Mouse (Mus musculus): Measurements from ENCODE around the gene Dnah2. TPM values are rescaled to one million over a fixed set of nuclear protein-coding genes. Genes with fewer than 3 reads are reported as not detected.
A peak's percentile ranks its signal among the peaks of the same experiment; 100 is the strongest.

Dnah2 gene
- polyA plus RNA-seq, 1 experiment from 2014 or later: 3.1 TPM

DNA sequence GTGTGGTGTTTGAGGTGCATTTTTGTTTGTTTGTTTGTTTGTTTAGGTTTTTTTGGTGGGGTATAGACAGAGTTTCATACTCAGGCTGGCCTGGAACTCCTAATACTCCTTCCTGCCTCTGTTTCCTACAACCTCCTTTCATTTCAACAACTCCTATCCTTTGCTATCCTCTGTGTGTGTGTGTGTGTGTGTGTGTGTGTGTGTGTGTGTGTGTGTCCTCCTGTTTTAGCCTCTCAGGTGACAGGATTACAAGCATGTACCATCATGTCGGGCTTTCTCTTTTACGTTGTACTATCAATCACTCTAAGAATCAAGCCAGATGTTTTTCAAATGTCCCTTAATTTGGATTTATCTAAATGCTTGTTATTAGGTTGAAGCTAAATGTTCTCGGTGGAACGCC is 22.3 kb downstream of the Dnah2 start:
- Histone ChIP-seq H3K36me3 (no peaks in the 10 kb centered on the region), H3K4me3 (replicated peaks) (no peak overlapping the region), H3K9ac (replicated peaks) (peak overlapping the region; percentile 31; the same call in 1 of the 2 replicates), H3K27ac (replicated peaks) (peak overlapping the region; percentile 91), H3K27me3 (replicated peaks) (no peaks in the 10 kb centered on the region), H3K4me1 (peaks cover 27% of the 10 kb centered on the region), H3K4me2 (peak overlapping the region; percentile 47), H3K9me3 (replicated peaks) (no peaks in the 10 kb centered on the region)
- 0 out of 2 replicates have a peak, but pooled peaks have one; percentile 15 for ATAC-seq (ENCODE audit: low FRiP score)
- 11% methylated on average over 4 of the region's 4 CpGs for WGBS

DNA sequence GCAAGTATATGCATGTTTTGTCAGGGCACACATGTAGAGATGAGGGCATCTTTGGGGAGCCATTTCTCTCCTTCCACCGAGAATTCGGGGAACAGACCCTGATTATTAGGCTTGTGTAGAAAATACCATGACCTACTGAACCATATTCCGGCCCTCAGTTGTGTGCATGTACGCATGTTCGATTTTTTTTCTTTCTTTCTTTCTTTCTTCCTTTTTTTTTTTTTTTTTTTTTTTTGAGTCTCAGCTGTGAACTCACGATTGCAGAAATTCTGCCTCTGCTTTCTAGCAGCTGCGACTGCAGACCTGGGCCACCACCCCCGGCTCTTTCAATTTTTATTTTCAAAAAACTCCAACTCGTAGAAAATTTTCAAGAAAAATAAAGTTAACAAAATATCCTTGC is 23.2 kb downstream of the Dnah2 start:
- Histone ChIP-seq H3K36me3 (no peaks in the 10 kb centered on the region), H3K4me3 (replicated peaks) (no peak overlapping the region), H3K27ac (replicated peaks) (0 out of 2 replicates have a peak overlapping the region, but pooled peaks have one; percentile 91), H3K4me2 (no peak overlapping the region), H3K4me1 (peaks cover 27% of the 10 kb centered on the region), H3K9me3 (replicated peaks) (no peaks in the 10 kb centered on the region), H3K27me3 (replicated peaks) (no peaks in the 10 kb centered on the region), H3K9ac (replicated peaks) (0 out of 2 replicates have a peak overlapping the region, but pooled peaks have one; percentile 7)
- 82% methylated on average over 9 of the region's 9 CpGs for WGBS
- no peak for ATAC-seq (ENCODE audit: low FRiP score)

DNA sequence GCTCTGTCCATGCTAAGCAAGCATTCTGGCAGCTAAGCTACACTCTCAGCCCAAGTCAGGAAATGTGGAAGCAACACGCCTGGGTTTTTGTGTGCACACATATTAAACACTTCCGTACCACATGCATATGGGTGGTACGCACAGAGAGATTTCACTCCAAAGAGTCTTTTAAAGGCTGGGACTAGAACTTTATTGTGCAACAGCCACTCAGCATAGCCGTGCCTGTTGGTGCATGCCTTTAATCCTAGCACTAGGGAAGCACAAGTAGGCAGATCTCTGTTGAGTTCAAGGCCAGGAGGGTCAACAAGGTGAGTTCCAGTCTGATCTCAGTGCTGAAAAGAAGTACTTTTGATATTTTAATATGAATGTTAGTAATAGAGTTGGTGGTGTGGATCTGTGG is 25.3 kb downstream of the Dnah2 start:
- H3K4me1 ChIP-seq: peaks cover 26% of the 10 kb centered on the region
- H3K27ac ChIP-seq (replicated peaks): no peak overlapping the region
- no peak overlapping the region for H3K4me2 ChIP-seq
- H3K9ac ChIP-seq (replicated peaks): no peak overlapping the region
- ATAC-seq (ENCODE audit: low FRiP score): no peak
- H3K27me3 ChIP-seq (replicated peaks): no peaks in the 10 kb centered on the region
- WGBS: 93% methylated on average over 4 of the region's 4 CpGs
- H3K4me3 ChIP-seq (replicated peaks): no peak overlapping the region
- no peaks in the 10 kb centered on the region for H3K36me3 ChIP-seq
- H3K9me3 ChIP-seq (replicated peaks): no peaks in the 10 kb centered on the region

DNA sequence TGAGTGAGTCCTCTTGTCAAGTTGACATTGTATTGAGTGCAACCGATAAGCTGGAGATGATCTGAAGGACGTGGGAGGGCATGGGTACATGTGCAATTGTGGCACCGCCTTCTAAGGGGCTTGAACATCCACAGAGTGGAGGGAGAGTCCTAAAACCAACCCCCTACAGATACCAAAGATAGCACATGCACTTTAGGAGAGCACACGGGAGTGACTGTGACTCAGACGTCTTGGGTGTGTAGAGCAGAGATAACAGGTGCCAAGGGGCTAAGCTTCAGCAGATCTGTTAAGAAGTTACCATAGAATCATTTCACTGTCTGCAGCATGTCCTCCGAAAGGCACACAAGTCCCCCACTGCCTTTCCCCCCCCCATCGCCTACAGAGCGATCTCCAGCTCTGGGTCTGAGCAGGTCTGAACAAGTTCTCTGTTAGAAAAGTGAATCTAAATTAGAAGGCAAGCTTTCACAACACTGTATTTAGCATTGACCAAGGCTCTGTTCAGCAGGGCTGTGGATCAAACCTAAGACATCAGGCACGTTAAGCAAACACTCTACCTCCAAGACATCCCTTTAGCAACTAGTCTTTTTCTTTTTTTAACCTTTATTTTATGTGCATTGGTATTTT is 27.3 kb downstream of the Dnah2 start:
- WGBS: 92% methylated on average over 9 of the region's 9 CpGs
- H3K9me3 ChIP-seq (replicated peaks): no peaks in the 10 kb centered on the region
- H3K27me3 ChIP-seq (replicated peaks): no peaks in the 10 kb centered on the region

DNA sequence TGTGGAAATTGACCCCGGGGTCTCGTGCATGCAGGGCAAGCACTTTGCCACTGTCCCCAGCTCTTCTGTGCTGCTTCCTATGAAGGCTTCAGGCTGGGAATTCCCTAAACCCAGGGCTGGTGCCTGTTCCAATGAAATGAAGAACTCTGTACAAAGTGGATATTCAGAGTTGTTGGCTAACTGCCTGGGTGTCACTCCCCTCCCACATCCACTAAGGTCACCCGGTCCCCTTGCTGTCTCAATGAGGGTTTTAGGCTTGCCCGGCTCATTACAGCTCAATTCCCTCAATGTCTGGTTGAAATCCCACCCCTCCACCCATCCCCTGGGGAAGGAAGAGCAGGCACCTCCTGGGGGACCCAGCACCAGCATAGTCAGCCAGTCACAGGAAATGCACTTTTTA is 28.9 kb downstream of the Dnah2 start:
- ATAC-seq (ENCODE audit: low FRiP score): no peak
- Histone ChIP-seq H3K9ac (replicated peaks) (no peak overlapping the region), H3K27me3 (replicated peaks) (no peaks in the 10 kb centered on the region), H3K4me3 (replicated peaks) (no peak overlapping the region), H3K27ac (replicated peaks) (no peak overlapping the region), H3K4me1 (peaks cover 5% of the 10 kb centered on the region), H3K36me3 (no peaks in the 10 kb centered on the region), H3K4me2 (no peak overlapping the region), H3K9me3 (replicated peaks) (no peaks in the 10 kb centered on the region)
- 76% methylated on average over 4 of the region's 4 CpGs for WGBS

More for the DNA sequence above, 27.3 kb downstream of the Dnah2 start:
- H3K27ac ChIP-seq (replicated peaks): no peak overlapping the region
- no peak for ATAC-seq (ENCODE audit: low FRiP score)
- H3K4me3 ChIP-seq (replicated peaks): no peak overlapping the region
- H3K4me2 ChIP-seq: no peak overlapping the region
- peaks cover 12% of the 10 kb centered on the region for H3K4me1 ChIP-seq
- no peak overlapping the region for H3K9ac ChIP-seq (replicated peaks)
- no peaks in the 10 kb centered on the region for H3K36me3 ChIP-seq

DNA sequence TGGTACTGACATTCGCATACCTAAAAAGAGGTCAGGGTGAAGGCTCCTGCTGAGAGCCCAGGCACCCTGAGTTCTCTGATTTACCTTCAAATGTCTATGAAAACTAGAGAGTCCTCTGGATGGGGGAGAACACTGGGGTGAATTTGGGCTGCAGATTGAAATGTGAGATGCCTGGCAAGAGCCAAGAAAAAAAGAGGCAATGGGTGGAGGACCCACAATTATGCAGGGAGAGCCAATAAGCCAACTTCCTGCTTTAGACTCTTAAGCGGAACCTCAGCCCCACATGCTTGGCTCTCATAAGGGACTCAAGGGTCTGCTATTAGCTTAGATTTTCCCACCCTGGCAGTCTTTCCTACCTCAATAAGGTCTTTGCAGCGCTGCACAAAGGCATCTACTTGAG is 32.2 kb downstream of the Dnah2 start:
- ATAC-seq (ENCODE audit: low FRiP score): no peak
- no peaks in the 10 kb centered on the region for H3K27me3 ChIP-seq (replicated peaks)
- peaks cover 5% of the 10 kb centered on the region for H3K4me1 ChIP-seq
- no peak overlapping the region for H3K9ac ChIP-seq (replicated peaks)
- H3K4me2 ChIP-seq: no peak overlapping the region
- H3K9me3 ChIP-seq (replicated peaks): no peaks in the 10 kb centered on the region
- H3K27ac ChIP-seq (replicated peaks): no peak overlapping the region
- H3K36me3 ChIP-seq: no peaks in the 10 kb centered on the region
- WGBS: 82% methylated on average over 3 of the region's 3 CpGs
- H3K4me3 ChIP-seq (replicated peaks): no peak overlapping the region

DNA sequence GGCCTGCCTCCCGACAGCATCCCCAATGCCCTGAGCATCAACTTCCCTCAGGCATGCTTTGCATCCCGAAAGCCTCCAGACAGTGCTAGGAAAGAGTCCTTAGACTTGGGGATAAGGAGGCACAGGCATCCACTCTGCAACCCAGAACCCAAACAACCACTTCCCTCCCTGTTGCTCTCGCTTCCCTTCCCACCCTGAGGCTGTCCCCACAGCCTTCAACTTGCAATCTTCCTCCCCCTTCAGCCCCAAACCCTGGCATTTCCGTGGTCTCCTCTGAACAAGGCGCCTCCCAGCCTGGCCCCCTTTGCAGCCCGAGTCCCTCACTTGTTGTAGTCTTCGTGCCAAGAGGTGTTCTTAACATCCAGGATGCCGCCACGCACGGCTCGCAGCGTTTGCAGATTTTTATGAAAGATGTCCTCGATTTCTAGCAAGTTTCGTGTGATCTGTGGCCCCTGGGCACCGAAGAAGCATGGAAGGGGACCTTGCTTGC is 32.7 kb downstream of the Dnah2 start:
- Histone ChIP-seq H3K4me2 (no peak overlapping the region), H3K4me3 (replicated peaks) (no peak overlapping the region), H3K4me1 (peaks cover 5% of the 10 kb centered on the region), H3K9me3 (replicated peaks) (no peaks in the 10 kb centered on the region), H3K36me3 (no peaks in the 10 kb centered on the region), H3K27ac (replicated peaks) (no peak overlapping the region), H3K27me3 (replicated peaks) (no peaks in the 10 kb centered on the region), H3K9ac (replicated peaks) (no peak overlapping the region)
- ATAC-seq (ENCODE audit: low FRiP score): no peak
- 76% methylated on average over 15 of the region's 15 CpGs for WGBS

DNA sequence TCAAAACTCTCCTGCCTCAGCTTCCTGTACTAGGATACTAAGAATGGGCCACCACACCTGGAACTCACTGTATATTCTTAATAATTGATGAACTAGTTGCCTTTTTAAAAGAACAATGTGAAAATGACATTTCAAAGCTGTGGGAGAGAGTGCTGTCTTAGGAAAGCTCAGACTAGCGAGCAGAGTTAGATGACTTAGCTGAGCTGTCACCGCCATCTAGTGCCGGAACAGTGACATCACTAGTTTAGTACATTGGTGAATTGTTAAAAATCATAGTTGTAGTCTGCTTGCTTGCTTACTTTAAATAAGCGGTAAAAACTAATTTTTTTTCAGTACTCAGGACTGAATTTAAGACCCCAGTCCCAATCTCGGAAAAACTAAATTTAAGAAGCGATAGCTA is 35.1 kb downstream of the Dnah2 start:
- no peaks in the 10 kb centered on the region for H3K27me3 ChIP-seq (replicated peaks)
- H3K9ac ChIP-seq (replicated peaks): no peak overlapping the region
- no peak overlapping the region for H3K4me2 ChIP-seq
- H3K9me3 ChIP-seq (replicated peaks): no peaks in the 10 kb centered on the region
- no peaks in the 10 kb centered on the region for H3K4me1 ChIP-seq
- WGBS: 15% methylated on average over 6 of the region's 6 CpGs
- no peaks in the 10 kb centered on the region for H3K36me3 ChIP-seq
- no peak overlapping the region for H3K27ac ChIP-seq (replicated peaks)
- peak; percentile 78; the same call in 1 of the 2 replicates for ATAC-seq (ENCODE audit: low FRiP score)
- no peak overlapping the region for H3K4me3 ChIP-seq (replicated peaks)

DNA sequence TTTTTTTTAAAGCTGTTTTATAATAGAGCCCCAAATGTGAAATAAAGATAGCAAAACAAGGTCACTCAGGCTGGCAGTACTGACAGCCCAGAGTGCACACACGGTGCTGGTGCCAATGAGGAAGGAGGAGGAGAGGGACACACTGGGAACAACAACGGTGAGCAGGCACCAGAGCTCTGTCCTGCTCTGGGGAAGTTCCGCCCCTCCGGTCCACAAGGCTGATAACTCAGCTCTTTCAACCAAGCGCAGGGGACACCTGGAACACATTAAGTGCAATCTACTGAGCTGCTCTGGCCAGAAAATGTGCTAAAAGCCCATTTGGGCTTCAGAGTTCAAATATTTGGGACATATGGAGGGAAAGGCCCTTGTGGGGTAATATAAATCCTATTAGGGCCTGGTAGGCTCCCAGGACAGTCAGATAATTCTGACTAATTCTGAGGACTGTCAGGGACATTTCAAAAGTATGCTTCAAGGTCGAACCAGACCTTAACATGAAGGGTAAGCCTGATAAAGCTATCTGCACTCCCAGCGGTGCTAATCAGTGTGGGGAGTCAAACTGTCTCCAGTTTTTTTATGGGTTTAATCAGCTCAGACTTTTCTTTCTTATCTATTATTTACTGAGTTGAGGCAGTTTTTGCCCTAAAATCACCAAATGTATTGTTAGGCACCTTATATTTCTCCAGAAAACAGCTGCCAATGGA is 38.0 kb downstream of the Dnah2 start:
- no peak overlapping the region for H3K4me2 ChIP-seq
- H3K27me3 ChIP-seq (replicated peaks): no peaks in the 10 kb centered on the region
- no peaks in the 10 kb centered on the region for H3K36me3 ChIP-seq
- H3K4me1 ChIP-seq: no peaks in the 10 kb centered on the region
- H3K9ac ChIP-seq (replicated peaks): no peak overlapping the region
- H3K4me3 ChIP-seq (replicated peaks): no peak overlapping the region
- ATAC-seq (ENCODE audit: low FRiP score): no peak
- no peak overlapping the region for H3K27ac ChIP-seq (replicated peaks)
- H3K9me3 ChIP-seq (replicated peaks): no peaks in the 10 kb centered on the region
- whole genome bisulfite sequencing: 48% methylated on average over 7 of the region's 7 CpGs

DNA sequence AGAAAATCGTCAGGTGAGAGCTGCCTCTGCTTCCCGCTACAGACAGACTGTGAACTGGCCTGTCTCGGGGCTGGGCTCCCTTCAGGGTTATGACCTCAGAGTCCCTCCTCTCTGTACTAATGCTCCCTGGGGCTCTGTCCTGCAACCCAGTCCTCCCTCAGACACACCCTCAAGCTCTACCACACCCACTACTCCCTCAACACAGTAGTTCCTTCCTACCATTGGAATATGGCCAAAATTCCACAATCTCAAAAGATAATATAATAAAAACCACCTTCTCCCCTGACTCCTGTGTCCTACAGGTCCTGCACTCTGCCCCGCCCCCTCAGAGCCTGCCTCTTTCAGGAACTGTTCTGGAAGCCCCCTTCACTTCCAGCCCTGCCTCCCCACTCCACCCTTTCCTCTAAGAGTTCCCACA is 45.0 kb downstream of the Dnah2 start:
- Histone ChIP-seq H3K4me3 (replicated peaks) (no peak overlapping the region), H3K9ac (replicated peaks) (no peak overlapping the region), H3K27ac (replicated peaks) (no peak overlapping the region), H3K4me2 (no peak overlapping the region), H3K27me3 (replicated peaks) (no peaks in the 10 kb centered on the region), H3K4me1 (no peaks in the 10 kb centered on the region), H3K9me3 (replicated peaks) (no peaks in the 10 kb centered on the region), H3K36me3 (no peaks in the 10 kb centered on the region)
- WGBS: 34% methylated on average over 4 of the region's 4 CpGs
- no peak for ATAC-seq (ENCODE audit: low FRiP score)

DNA sequence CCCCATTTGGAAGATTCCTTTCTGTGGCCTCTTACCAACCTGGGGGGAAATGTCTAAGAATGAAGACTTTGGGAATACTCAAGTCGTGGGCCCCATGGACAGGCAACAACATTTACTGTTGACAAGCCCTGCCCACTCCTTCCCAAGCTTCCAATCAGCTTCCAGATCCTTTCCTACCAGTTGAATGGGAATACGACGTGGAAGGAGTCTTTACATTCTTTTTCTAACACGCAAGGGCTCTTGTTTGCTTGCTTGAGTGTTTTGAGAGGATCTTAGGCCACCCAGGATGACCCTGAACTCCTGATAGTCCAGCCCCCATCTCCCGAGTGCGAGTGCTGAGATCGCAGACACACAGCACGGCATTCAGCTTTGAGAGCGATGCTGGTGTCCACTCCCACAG is 47.4 kb downstream of the Dnah2 start:
- H3K27me3 ChIP-seq (replicated peaks): no peaks in the 10 kb centered on the region
- ATAC-seq (ENCODE audit: low FRiP score): no peak

DNA sequence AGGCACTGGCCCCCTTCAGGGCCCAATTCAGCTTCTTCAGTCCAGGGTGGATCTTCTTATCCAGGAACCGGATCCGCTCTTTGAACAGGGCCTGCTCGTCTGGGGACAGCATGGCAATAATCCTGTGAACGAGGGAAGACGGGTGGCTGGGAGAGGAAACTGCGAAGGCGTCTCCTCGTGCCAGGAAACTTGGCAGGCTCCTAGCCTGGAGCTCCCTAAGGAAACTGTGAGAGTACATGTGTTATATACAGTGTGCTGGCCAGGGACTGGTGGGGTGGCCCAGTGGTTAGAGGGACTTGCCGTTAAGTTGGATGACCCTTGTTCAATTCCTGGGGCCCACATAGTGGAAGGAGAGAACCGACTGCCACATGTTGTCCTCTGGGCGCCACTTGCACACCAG is 49.8 kb downstream of the Dnah2 start:
- no peak overlapping the region for H3K9ac ChIP-seq (replicated peaks)
- H3K36me3 ChIP-seq: peaks cover 7% of the 10 kb centered on the region; the same call in 1 of the 2 replicates
- H3K4me2 ChIP-seq: no peak overlapping the region
- no peaks in the 10 kb centered on the region for H3K27me3 ChIP-seq (replicated peaks)
- H3K9me3 ChIP-seq (replicated peaks): no peaks in the 10 kb centered on the region
- H3K4me1 ChIP-seq: no peaks in the 10 kb centered on the region
- ATAC-seq (ENCODE audit: low FRiP score): no peak
- H3K4me3 ChIP-seq (replicated peaks): no peak overlapping the region
- H3K27ac ChIP-seq (replicated peaks): no peak overlapping the region
- WGBS: 87% methylated on average over 11 of the region's 11 CpGs

More for the DNA sequence above, 47.4 kb downstream of the Dnah2 start:
- 59% methylated on average over 9 of the region's 9 CpGs for WGBS
- H3K4me2 ChIP-seq: no peak overlapping the region
- H3K9ac ChIP-seq (replicated peaks): no peak overlapping the region
- no peaks in the 10 kb centered on the region for H3K4me1 ChIP-seq
- peaks cover 7% of the 10 kb centered on the region; the same call in 1 of the 2 replicates for H3K36me3 ChIP-seq
- H3K9me3 ChIP-seq (replicated peaks): no peaks in the 10 kb centered on the region
- no peak overlapping the region for H3K4me3 ChIP-seq (replicated peaks)
- no peak overlapping the region for H3K27ac ChIP-seq (replicated peaks)

All from neural tube, embryonic 15.5 days (tissue).